Mouse (Mus musculus) liver, adult 2 months (tissue): Measurements from ENCODE around the gene Gm38394. TPM values are rescaled to one million over a fixed set of nuclear protein-coding genes. Genes with fewer than 3 reads are reported as not detected.

Source experiments
- DNase-seq: peaks from one replicate; pipeline ENCODE4 v3.0.0-alpha.2; 2011; ENCODE audit warnings: low read depth, low spot score; ENCODE audit errors: extremely low read depth
- H3K27ac ChIP-seq: fragments of 200-500 bp; replicated peaks from 2 replicates; pipeline ENCODE4 v1.5.1; 2012; ENCODE audit warnings: low read depth, mild to moderate bottlenecking, control low read depth, inconsistent platforms, low read length; ENCODE audit not compliant: insufficient read depth
- H3K27me3 ChIP-seq: fragments of 200-500 bp; 2 replicates; pipeline ENCODE4 v1.6.1; 2012; ENCODE audit warnings: mild to moderate bottlenecking, moderate library complexity, low read length, inconsistent platforms; ENCODE audit not compliant: control insufficient read depth, insufficient read depth
- H3K36me3 ChIP-seq: fragments of 200-500 bp; 2 replicates; pipeline ENCODE4 v1.6.1; 2012; ENCODE audit warnings: low read length, inconsistent platforms; ENCODE audit not compliant: control insufficient read depth, insufficient read depth
- H3K4me1 ChIP-seq: fragments of 200-500 bp; 2 replicates; pipeline ENCODE4 v1.6.1; 2011; ENCODE audit warnings: low read length; ENCODE audit not compliant: control insufficient read depth, insufficient read depth
- H3K4me3 ChIP-seq: fragments of 200-500 bp; 2 replicates; pipeline ENCODE4 v1.5.1; 2011; ENCODE audit warnings: low read depth, mild to moderate bottlenecking, control low read depth, low read length, moderate library complexity; ENCODE audit not compliant: insufficient read depth
- H3K79me2 ChIP-seq: fragments of 200-500 bp; 2 replicates; pipeline ENCODE4 v1.6.1; 2012; ENCODE audit warnings: inconsistent platforms, mild to moderate bottlenecking, low read length, moderate library complexity; ENCODE audit not compliant: control insufficient read depth, insufficient read depth
- H3K9ac ChIP-seq: fragments of 200-500 bp; 2 replicates; pipeline ENCODE4 v1.6.1; 2012; ENCODE audit warnings: low read depth, mild to moderate bottlenecking, control low read depth, inconsistent platforms, low read length
- CTCF ChIP-seq: fragments of 200-500 bp; IDR thresholded peaks from 2 replicates; pipeline ENCODE4 v1.5.1; 2011; ENCODE audit warnings: low read depth, low read length, control low read depth
- POLR2A ChIP-seq: fragments of 200-500 bp; IDR thresholded peaks from 2 replicates; pipeline ENCODE4 v1.6.1; 2011; ENCODE audit warnings: low read length, control low read depth; ENCODE audit not compliant: insufficient read depth; ENCODE audit errors: extremely low read depth
- WGBS: fragments of 180-500 bp; shearing (Covaris S2); methylation state at CpG from one replicate; pipeline ENCODE4 v1.1.7; 2018; 5-methylcytosine and 5-hydroxymethylcytosine counted together
- polyA plus RNA-seq: library from polyadenylated mRNA; depleted of rRNA; stranded (reverse); fragments of >200 nt; gene quantifications from 2 replicates; pipeline ENCODE4 v1.2.3, GENCODE M21; 2012
- total RNA-seq: library from RNA; depleted of rRNA; stranded (reverse); fragments of >200 nt; gene quantifications from 2 replicates; pipeline ENCODE4 v1.2.3, GENCODE M21; 2014

The Gm38394 gene
- total and polyA plus RNA-seq, 2 experiments = 1.8 to 9.6 TPM

DNA sequence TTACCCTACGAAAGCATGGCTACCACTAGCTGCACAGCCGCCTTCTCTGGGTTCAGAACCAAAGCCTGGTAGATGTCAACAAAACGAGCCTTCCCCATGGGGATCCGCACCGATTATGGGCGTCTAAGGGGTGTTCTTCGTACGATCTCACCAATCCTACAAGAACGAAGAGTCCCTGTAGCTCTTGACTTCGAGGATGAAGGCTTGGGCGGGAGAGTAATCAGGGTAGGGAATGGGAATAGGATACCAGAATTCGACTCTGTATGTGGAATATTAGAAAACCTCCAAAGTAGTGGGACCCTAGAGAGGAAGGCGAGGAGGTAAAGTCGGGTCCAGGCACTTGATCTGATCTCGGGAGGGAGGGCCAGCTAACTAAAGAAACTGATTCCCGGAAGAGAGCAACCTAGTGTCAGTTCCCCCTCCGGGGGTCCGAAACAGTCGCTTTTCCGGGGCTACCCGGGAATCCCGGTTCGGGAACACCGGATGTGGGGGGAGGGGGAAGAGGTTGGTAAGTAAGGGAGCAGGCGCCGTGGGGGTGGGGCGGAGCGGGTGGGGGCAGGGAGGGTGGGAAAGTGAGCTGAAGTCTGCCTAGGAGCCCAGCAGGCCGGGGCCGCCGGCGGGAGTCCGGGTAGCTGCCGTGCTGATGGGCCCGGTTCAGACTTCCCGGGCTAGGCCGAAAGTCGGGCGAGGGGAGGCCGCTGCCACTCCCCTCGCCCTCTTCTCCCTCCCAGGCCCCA, 484 bp downstream of the Gm38394 start, which contains the start of gene Zbed6:
Gene Zbed6 (minus strand): TSS at position 420 of the 737 bp plus-strand sequence.
- peaks cover 20% of the 10 kb centered on the region for H3K4me1 ChIP-seq
- H3K4me3 ChIP-seq = peak within 1 kb of the TSS; percentile 96
- H3K27me3 ChIP-seq = no peaks in the 10 kb centered on the region
- WGBS = under 1% methylated on average over 41 of the region's 41 CpGs
- peaks cover 37% of the 10 kb centered on the region; the same call in 1 of the 2 replicates for H3K79me2 ChIP-seq
- peak within 1 kb of the TSS; percentile 94 for H3K9ac ChIP-seq
- peak within 1 kb of the TSS; percentile 98 for H3K27ac ChIP-seq
- TF ChIP-seq POLR2A = no peak
- TF ChIP-seq CTCF = no peak
- peak; percentile 42 for DNase-seq
- H3K36me3 ChIP-seq = peaks cover 26% of the 10 kb centered on the region

DNA sequence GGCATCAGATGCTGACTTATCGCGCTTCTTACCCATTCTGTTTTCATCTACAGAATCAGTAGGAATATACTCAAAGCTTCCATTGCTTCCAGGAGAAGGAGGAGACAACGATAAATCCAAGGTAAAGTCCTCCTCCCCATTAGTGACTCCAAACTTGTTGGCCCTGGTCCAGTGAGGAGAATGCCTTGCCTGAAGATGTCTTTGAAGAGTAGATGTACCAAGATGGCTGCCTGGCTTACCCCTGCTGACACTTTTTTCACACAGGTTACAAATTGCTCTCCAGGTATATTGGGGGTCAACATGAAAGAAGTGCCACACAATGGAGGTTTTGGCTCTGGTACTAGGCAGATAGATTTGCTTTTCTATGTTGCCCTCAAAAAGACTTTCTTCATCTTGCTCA, 2.2 kb downstream of the Gm38394 start:
- peaks cover 40% of the 10 kb centered on the region for H3K79me2 ChIP-seq
- H3K9ac ChIP-seq = no peak overlapping the region
- TF ChIP-seq POLR2A (no peak), CTCF (no peak)
- 80% methylated on average over 3 of the region's 3 CpGs for WGBS
- no peak overlapping the region for H3K27ac ChIP-seq
- no peak overlapping the region for H3K4me3 ChIP-seq
- H3K27me3 ChIP-seq = no peaks in the 10 kb centered on the region
- H3K4me1 ChIP-seq = peaks cover 18% of the 10 kb centered on the region
- H3K36me3 ChIP-seq = peaks cover 28% of the 10 kb centered on the region
- no peak for DNase-seq

DNA sequence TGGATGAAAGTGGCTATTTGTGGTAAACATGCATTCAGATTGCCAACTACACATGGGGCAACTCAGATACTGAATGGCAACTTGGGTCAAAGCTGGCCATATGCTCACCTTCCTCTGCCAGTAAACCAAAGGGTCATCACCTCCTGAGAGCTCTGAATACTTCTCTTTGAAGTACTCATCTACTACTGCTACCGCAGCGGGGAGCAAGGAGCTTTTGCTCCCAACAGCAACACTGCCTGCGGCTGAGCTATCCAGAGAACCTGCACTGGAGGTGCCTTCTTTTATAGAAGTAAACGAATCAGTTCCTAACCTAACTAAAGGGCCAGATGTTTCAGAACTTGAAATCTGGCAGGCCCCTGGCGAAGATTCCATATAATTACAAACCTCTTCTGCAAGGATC, 4.3 kb downstream of the Gm38394 start:
- Histone ChIP-seq H3K79me2 (peaks cover 40% of the 10 kb centered on the region), H3K4me3 (no peak overlapping the region), H3K27me3 (no peaks in the 10 kb centered on the region), H3K4me1 (peaks cover 18% of the 10 kb centered on the region), H3K36me3 (peaks cover 38% of the 10 kb centered on the region), H3K9ac (no peak overlapping the region), H3K27ac (no peak overlapping the region)
- TF ChIP-seq POLR2A (no peak), CTCF (no peak)
- peak; percentile 31 for DNase-seq
- WGBS = 51% methylated on average over 5 of the region's 5 CpGs

DNA sequence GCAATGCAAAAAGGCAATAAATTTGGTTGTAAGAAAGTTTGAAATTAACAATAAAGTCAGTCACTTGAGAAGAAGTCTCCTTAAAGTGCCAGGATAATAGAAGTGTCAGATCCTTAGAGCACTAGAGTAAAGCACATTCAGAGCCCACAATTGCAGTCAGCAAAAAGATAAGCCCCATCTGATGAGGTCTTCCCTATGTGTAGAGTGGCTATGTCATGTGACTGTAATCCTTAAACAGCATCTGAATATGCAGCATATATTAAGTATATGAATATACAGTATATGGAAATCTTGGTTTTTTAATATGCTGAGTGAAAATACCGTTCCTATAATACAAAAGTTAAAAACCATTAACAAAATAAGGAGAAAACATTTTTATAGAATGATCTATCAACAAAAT, 8.1 kb downstream of the Gm38394 start:
- Histone ChIP-seq H3K27me3 (no peaks in the 10 kb centered on the region), H3K9ac (no peak overlapping the region), H3K27ac (no peak overlapping the region), H3K79me2 (peaks cover 24% of the 10 kb centered on the region), H3K36me3 (peaks cover 27% of the 10 kb centered on the region), H3K4me1 (peaks cover 21% of the 10 kb centered on the region), H3K4me3 (no peak overlapping the region)
- TF ChIP-seq POLR2A = no peak
- WGBS = 90% methylated on average over 1 of the region's 1 CpGs
- DNase-seq = no peak

DNA sequence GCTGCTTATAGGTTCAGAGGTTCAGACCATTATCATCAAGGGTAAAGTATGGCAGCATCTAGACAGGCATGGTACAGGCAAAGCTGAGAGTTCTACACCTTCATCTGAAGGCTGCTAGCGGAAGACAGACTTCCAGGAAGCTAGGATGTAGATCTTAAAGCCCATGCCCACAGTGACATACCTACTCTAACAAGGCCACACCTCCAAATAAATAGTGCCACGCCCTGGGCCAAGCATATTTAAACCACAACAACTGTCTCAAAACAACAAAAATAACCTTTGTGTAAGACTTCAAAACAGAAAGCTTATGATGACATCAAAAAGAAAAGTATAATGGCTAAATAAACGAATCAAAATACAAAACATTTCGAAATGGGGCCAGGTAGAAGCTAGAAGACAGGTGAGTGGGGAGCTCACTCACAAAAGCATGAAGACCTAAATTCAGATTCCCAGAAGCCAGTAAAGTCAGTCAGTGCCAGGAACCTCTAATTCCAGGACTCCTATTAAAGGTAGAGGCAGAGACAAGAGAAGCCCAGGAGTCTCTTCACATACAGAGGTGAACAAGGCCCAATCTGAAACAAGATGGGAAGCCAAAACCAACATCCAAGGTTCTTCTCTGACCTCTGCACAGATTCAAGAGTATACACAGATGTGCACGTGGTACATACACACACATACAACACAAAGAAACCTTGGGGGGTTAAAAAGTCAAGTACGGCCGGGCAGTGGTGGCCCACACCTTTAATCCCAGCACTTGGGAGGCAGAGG, 10.6 kb downstream of the Gm38394 start:
- Histone ChIP-seq H3K27me3 (no peaks in the 10 kb centered on the region), H3K9ac (no peak overlapping the region), H3K79me2 (peaks cover 22% of the 10 kb centered on the region), H3K4me1 (peaks cover 17% of the 10 kb centered on the region), H3K27ac (peak overlapping the region; percentile 41; the same call in 1 of the 2 replicates), H3K36me3 (peaks cover 34% of the 10 kb centered on the region), H3K4me3 (no peak overlapping the region)
- TF ChIP-seq CTCF (no peak), POLR2A (no peak)
- 48% methylated on average over 7 of the region's 7 CpGs for WGBS
- peak; percentile 74 for DNase-seq
